Mouse (Mus musculus) liver, embryonic 15.5 days (tissue): ENCODE measurements around the gene Rcn3. TPM values are rescaled to one million over a fixed set of nuclear protein-coding genes. Genes with fewer than 3 reads are reported as not detected.
"Not testable (repeated sequence)": the region's sequence is repeated elsewhere in the genome, so short reads cannot be mapped to it uniquely, and the experiment has no call there.

ENCODE experiments used
- ATAC-seq: fragments of 200-750 bp; cut with Nextera tagmentation; 2 replicates; pipeline ENCODE4 v1.8.0; 2017; ENCODE audit warnings: moderate number of reproducible peaks, mild to moderate bottlenecking, moderate library complexity; ENCODE audit not compliant: insufficient read depth
- H3K27ac ChIP-seq: fragments of 300-500 bp; sonication (generic); replicated peaks from 2 replicates; pipeline ENCODE4 v1.5.1; 2015; ENCODE audit warnings: mild to moderate bottlenecking, inconsistent platforms
- H3K27me3 ChIP-seq: fragments of 300-500 bp; sonication (generic); 2 replicates; pipeline ENCODE4 v1.6.1; 2015; ENCODE audit warnings: mild to moderate bottlenecking, inconsistent platforms
- H3K36me3 ChIP-seq: fragments of 300-500 bp; sonication (generic); replicated peaks from 2 replicates; pipeline ENCODE4 v1.6.1; 2015; ENCODE audit warnings: moderate library complexity, mild to moderate bottlenecking, inconsistent platforms
- H3K4me1 ChIP-seq: fragments of 300-500 bp; sonication (generic); replicated peaks from 2 replicates; pipeline ENCODE4 v1.6.1; 2015; ENCODE audit warnings: inconsistent platforms
- H3K4me2 ChIP-seq: fragments of 300-500 bp; sonication (generic); 2 replicates; pipeline ENCODE4 v1.6.1; 2015; ENCODE audit warnings: moderate library complexity, mild to moderate bottlenecking, inconsistent platforms
- H3K4me3 ChIP-seq: fragments of 300-500 bp; sonication (generic); replicated peaks from 2 replicates; pipeline ENCODE4 v1.5.1; 2015; ENCODE audit warnings: mild to moderate bottlenecking, inconsistent platforms
- H3K9ac ChIP-seq: fragments of 300-500 bp; sonication (generic); 2 replicates; pipeline ENCODE4 v1.6.1; 2015; ENCODE audit warnings: moderate library complexity, mild to moderate bottlenecking, inconsistent platforms
- H3K9me3 ChIP-seq: fragments of 300-500 bp; sonication (generic); replicated peaks from 2 replicates; pipeline ENCODE4 v1.6.1; 2016; ENCODE audit warnings: inconsistent platforms
- WGBS: fragments of 180-500 bp; shearing (Covaris S2); methylation state at CpG from one replicate; pipeline ENCODE4 v1.1.7; 2015; ENCODE audit warnings: mixed read lengths; ENCODE audit not compliant: insufficient replicate concordance; 5-methylcytosine and 5-hydroxymethylcytosine counted together
- polyA plus RNA-seq: library from polyadenylated mRNA; unstranded; fragments of >200 nt; fragmentation: Nextera tagmentation; extraction: Ambion mirVana; gene quantifications from 2 replicates; pipeline ENCODE4 v1.2.1, GENCODE M21; 2015

The Rcn3 gene
- polyA plus RNA-seq, 1 experiment from 2014 or later = 26.3 TPM

DNA sequence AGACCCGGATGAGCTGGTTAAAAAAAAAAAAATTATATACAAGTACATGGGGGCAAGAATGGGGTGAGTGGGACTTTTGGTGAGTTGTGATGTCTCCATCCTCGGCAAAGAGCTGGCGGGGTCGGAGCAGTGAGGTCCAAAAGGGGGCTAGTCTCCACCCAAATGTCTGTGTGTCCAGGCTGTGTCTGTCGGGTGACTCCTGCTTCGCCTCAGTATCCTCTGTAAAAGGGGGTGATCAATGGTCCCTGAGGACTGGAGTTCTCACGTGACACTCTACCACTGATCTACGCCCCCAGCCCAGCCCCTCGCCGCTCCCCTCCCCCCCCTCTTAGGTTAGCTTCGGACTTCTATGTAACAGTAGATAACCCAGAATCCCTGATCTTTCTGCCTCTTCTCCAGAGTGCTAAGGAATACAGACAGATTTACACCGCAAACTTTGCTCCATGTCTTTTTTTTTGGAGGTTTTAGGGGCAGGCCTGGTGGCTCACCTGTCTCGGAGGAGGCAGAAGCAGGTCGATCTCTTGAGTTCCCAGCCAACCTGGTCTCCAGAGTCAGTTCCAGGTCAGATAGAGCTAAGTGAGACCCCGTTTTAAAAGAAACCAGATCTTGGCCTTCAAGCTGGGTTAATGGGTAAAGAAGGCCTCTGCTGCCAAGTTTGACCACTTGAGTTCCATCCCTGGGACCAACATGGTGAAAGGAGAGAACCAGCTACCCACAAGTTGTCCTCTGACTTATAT, 37.9 kb upstream of the Rcn3 start:
- Histone ChIP-seq H3K9ac (peak overlapping the region; percentile 74; the same call in 1 of the 2 replicates), H3K27me3 (no peaks in the 10 kb centered on the region), H3K27ac (peak overlapping the region; percentile 91), H3K36me3 (peaks cover 33% of the 10 kb centered on the region), H3K9me3 (no peaks in the 10 kb centered on the region), H3K4me1 (peaks cover 57% of the 10 kb centered on the region), H3K4me2 (peak overlapping the region; percentile 94), H3K4me3 (peak overlapping the region; percentile 89)
- 44% methylated on average over 15 of the region's 15 CpGs for WGBS
- no peak for ATAC-seq

- Histone ChIP-seq H3K9me3 (no peaks in the 10 kb centered on the region), H3K4me2 (peak overlapping the region; percentile 94), H3K4me3 (peak overlapping the region; percentile 89), H3K9ac (peak overlapping the region; percentile 74), H3K27me3 (no peaks in the 10 kb centered on the region), H3K36me3 (peaks cover 35% of the 10 kb centered on the region), H3K4me1 (peaks cover 57% of the 10 kb centered on the region), H3K27ac (peak overlapping the region; percentile 91)
- under 1% methylated on average over 17 of the region's 17 CpGs for WGBS
- peak; percentile 3 for ATAC-seq
Measured at GRCm38 (mm10) chr7:45129318-45129717, 37.3 kb upstream of the Rcn3 start.

DNA sequence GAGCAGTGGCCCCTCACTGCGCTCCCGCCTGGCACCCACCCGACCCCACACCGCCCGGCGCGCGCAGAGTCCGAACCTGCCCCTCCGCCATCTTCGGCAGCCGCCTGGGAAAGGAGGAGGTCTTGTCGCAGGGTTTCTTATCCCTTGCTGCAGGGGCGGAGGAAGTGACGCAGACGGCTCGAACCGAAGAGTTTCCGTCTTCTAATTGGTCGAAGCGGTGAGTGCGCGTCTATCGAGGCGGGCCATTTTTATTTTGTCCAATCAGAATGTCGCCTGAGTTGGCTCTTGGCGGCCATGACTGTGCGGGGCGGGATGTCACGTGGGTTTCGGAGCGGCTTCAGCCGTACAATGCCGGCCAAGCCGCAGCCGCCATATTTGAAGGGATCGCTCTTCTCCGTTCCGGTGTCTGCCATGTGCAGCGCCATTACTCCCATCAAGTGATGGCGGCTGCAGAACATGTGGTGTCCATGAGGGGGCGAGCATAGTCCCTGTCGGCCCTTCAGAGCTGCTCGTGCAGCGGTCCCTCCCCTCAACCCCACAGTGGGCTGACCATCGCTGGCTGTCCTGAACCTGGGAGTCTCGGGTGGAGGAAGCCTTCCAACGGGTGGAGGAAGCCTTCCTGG, 36.7 kb upstream of the Rcn3 start, which contains the start of gene Rpl13a:
Rpl13a (minus strand) TSS at position 138 of the 623 bp plus-strand sequence.
- Histone ChIP-seq H3K27me3 (no peaks in the 10 kb centered on the region), H3K4me1 (peaks cover 51% of the 10 kb centered on the region), H3K36me3 (peaks cover 35% of the 10 kb centered on the region), H3K9ac (peak within 1 kb of the TSS; percentile 92), H3K9me3 (no peaks in the 10 kb centered on the region), H3K4me2 (peak within 1 kb of the TSS; percentile 94), H3K27ac (peak within 1 kb of the TSS; percentile 91), H3K4me3 (peak within 1 kb of the TSS; percentile 89)
- peak; percentile 82 for ATAC-seq
- WGBS = under 1% methylated on average over 47 of the region's 48 CpGs

GRCm38 (mm10) chr7:45127700-45128224, 35.7 kb upstream of the Rcn3 start:
- peak overlapping the region; percentile 92 for H3K9ac ChIP-seq
- 0% methylated on average over 6 of the region's 6 CpGs for WGBS
- H3K27me3 ChIP-seq = no peaks in the 10 kb centered on the region
- peaks cover 59% of the 10 kb centered on the region for H3K4me1 ChIP-seq
- H3K36me3 ChIP-seq = peaks cover 35% of the 10 kb centered on the region
- peak overlapping the region; percentile 87 for H3K27ac ChIP-seq
- ATAC-seq = no peak
- H3K9me3 ChIP-seq = no peaks in the 10 kb centered on the region
- H3K4me3 ChIP-seq = peak overlapping the region; percentile 89
- peak overlapping the region; percentile 88 for H3K4me2 ChIP-seq

GRCm38 (mm10) chr7:45126844-45127699, 35.1 kb upstream of the Rcn3 start:
- peak overlapping the region; percentile 89 for H3K4me3 ChIP-seq
- no peaks in the 10 kb centered on the region for H3K9me3 ChIP-seq
- H3K4me1 ChIP-seq = peaks cover 66% of the 10 kb centered on the region
- H3K4me2 ChIP-seq = peak overlapping the region; percentile 88
- no peak for ATAC-seq
- H3K9ac ChIP-seq = peak overlapping the region; percentile 92
- 9% methylated on average over 21 of the region's 21 CpGs for WGBS
- no peaks in the 10 kb centered on the region for H3K27me3 ChIP-seq
- peaks cover 42% of the 10 kb centered on the region for H3K36me3 ChIP-seq
- H3K27ac ChIP-seq = peak overlapping the region; percentile 87

DNA sequence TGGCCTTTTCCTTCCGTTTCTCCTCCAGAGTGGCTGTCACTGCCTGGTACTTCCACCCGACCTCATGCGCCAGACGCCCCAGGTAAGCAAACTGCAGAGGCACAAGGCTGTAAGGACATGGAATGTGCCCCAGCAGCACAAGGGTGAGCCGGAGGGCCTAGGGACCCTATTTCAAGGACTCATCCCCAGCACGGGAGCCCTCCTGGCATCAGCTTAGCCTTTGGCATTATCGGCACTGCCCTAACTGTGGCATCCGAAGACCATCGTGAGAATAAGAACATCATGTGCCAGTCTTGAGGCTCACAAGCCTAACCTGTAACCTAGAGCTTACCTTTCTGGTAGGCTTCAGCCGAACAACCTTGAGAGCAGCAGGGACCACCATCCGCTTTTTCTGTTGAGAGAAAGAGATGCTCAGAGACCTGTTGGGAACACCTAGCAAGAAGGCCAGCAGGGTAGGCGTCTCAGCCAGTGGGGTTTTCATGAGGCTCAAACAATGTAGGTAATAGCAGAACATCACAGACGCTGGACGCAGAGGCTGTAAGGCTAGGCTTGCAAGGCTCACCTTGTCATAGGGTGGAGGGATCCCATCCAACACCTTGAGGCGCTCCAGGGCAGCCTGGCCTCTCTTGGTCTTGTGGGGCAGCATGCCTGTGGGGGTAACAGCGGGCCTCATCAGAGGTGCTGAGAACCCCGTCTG, 34.3 kb upstream of the Rcn3 start:
- Histone ChIP-seq H3K9ac (peak overlapping the region; percentile 92), H3K4me1 (peaks cover 74% of the 10 kb centered on the region), H3K4me2 (peak overlapping the region; percentile 88), H3K4me3 (peak overlapping the region; percentile 89), H3K36me3 (peaks cover 49% of the 10 kb centered on the region), H3K27ac (peak overlapping the region; percentile 87), H3K27me3 (no peaks in the 10 kb centered on the region), H3K9me3 (no peaks in the 10 kb centered on the region)
- ATAC-seq = no peak
- WGBS = 50% methylated on average over 17 of the region's 17 CpGs

- Histone ChIP-seq H3K27ac (peak overlapping the region; percentile 87), H3K4me2 (peak overlapping the region; percentile 88), H3K4me1 (peaks cover 80% of the 10 kb centered on the region), H3K36me3 (peaks cover 56% of the 10 kb centered on the region), H3K4me3 (peak overlapping the region; percentile 89; the same call in 1 of the 2 replicates)
- not testable (repeated sequence) for ATAC-seq, H3K9me3 ChIP-seq, H3K9ac ChIP-seq, H3K27me3 ChIP-seq
- 57% methylated on average over 5 of the region's 5 CpGs for whole genome bisulfite sequencing
Measured at GRCm38 (mm10) chr7:45125649-45126048, 33.6 kb upstream of the Rcn3 start.

DNA sequence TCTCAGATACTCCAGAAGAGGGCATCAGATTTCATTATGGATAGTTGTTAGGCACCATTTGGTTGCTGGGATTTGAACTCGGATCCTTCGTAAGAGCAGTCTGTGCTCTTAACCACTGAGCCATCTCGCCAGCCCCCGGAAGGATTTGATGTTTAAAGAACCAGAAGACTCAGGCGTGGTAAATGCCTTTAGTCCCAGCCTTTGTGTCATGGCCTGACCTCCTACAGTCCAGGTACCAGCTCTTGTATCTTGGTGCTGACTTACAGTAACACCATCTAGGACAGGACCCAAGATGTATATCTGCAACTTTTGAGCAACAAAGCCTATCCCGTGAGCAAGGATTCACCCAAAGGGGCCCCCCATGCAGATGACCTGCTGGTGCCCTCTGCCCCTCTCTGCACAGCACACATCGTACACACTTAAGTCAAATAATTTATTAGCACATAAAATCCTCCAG, 33.2 kb upstream of the Rcn3 start:
- ATAC-seq = no peak

GRCm38 (mm10) chr7:45124224-45125143, 32.5 kb upstream of the Rcn3 start, which contains the start of gene Rps11:
Gene Rps11, minus strand, starts transcription at chr7:45124439.
- no peaks in the 10 kb centered on the region for H3K9me3 ChIP-seq
- H3K27ac ChIP-seq = peak within 1 kb of the TSS; percentile 87
- peak within 1 kb of the TSS; percentile 88 for H3K4me2 ChIP-seq
- WGBS = under 1% methylated on average over 59 of the region's 59 CpGs
- H3K36me3 ChIP-seq = peaks cover 67% of the 10 kb centered on the region
- peak; percentile 77 for ATAC-seq
- H3K4me3 ChIP-seq = peak within 1 kb of the TSS; percentile 83
- H3K9ac ChIP-seq = peak within 1 kb of the TSS; percentile 87
- H3K27me3 ChIP-seq = no peaks in the 10 kb centered on the region
- peaks cover 81% of the 10 kb centered on the region for H3K4me1 ChIP-seq

More for the DNA sequence above, 33.2 kb upstream of the Rcn3 start:
- H3K4me3 ChIP-seq = 0 out of 2 replicates have a peak overlapping the region, but pooled peaks have one; percentile 83
- no peak overlapping the region for H3K9ac ChIP-seq
- peak overlapping the region; percentile 87 for H3K27ac ChIP-seq
- H3K27me3 ChIP-seq = no peaks in the 10 kb centered on the region
- H3K4me2 ChIP-seq = peak overlapping the region; percentile 88
- no peaks in the 10 kb centered on the region for H3K9me3 ChIP-seq
- peaks cover 61% of the 10 kb centered on the region for H3K36me3 ChIP-seq
- H3K4me1 ChIP-seq = peaks cover 81% of the 10 kb centered on the region
- 19% methylated on average over 7 of the region's 7 CpGs for WGBS
